Comparison of ENCODE assay signal across 8 mouse cellular contexts in genomic region chr15:28315812-28316528, GRCm38 (mm10).
A peak's percentile ranks its signal among the peaks of the same experiment; 100 is the strongest.
DNase-seq lines count a peak whose midpoint lies in the region; ATAC-seq and TF ChIP-seq lines count a peak whose summit lies in the region.

No protein-coding gene starts in this region.

- ATAC-seq in kidney, postnatal 0 days (replicated peaks; ENCODE audit: low FRiP score, low read depth), result no peak
- ATAC-seq in liver, embryonic 11.5 days (replicated peaks; ENCODE audit: low FRiP score), result no peak

- no peak overlapping the region for H3K4me3 ChIP-seq in kidney, postnatal 0 days (replicated peaks; ENCODE audit: low read depth, low read length)
- H3K4me3 ChIP-seq in liver, embryonic 11.5 days (ENCODE audit: low read depth, low read length), result no peak overlapping the region

- no peaks in the 10 kb centered on the region for H3K9me3 ChIP-seq in kidney, postnatal 0 days (replicated peaks; ENCODE audit: low read length)
- no peaks in the 10 kb centered on the region for H3K9me3 ChIP-seq in liver, embryonic 11.5 days (ENCODE audit: control insufficient read depth, low read length)

- 23% methylated on average over 6 of the region's 6 CpGs for WGBS in kidney, postnatal 0 days
- 33% methylated on average over 6 of the region's 6 CpGs for WGBS in liver, embryonic 11.5 days

- no peaks in the 10 kb centered on the region for H3K4me1 ChIP-seq in kidney, postnatal 0 days (replicated peaks; ENCODE audit: insufficient read depth, low read length)
- H3K4me1 ChIP-seq in liver, embryonic 11.5 days (replicated peaks; ENCODE audit: control insufficient read depth, insufficient read depth, low read length), result no peaks in the 10 kb centered on the region

- peak; percentile 81 for TF ChIP-seq CTCF in kidney, postnatal 0 days (IDR thresholded peaks at IDR 0.05; ENCODE audit: low read depth)

- no peaks in the 10 kb centered on the region for H3K27me3 ChIP-seq in kidney, postnatal 0 days (ENCODE audit: insufficient read depth, low read length)
- no peaks in the 10 kb centered on the region for H3K27me3 ChIP-seq in liver, embryonic 11.5 days (replicated peaks; ENCODE audit: control insufficient read depth, insufficient read depth, low read length)

- H3K27ac ChIP-seq in kidney, postnatal 0 days, result no peak overlapping the region
- H3K27ac ChIP-seq in liver, embryonic 11.5 days (ENCODE audit: low read depth, low read length), result no peak overlapping the region

- DNase-seq in urinary bladder, postnatal 14 days (ENCODE audit: low spot score), result peak; percentile 18
- DNase-seq in urinary bladder, postnatal 10 days (ENCODE audit: low spot score), result no peak
- peak; percentile 33 to 60 for DNase-seq in cerebellum, adult 18-20 months
- peak; percentile 59 for DNase-seq in forelimb bud, embryonic 11.5 days (ENCODE audit: low read depth, low spot score)
- peak; percentile 66 for DNase-seq in kidney, postnatal 0 days (ENCODE audit: low spot score)
- DNase-seq in liver, embryonic 11.5 days (ENCODE audit: low spot score), result peak; percentile 33
- DNase-seq in ovary, postnatal 14 days (ENCODE audit: low spot score), result peak; percentile 13
- no peak for DNase-seq in spleen, postnatal 4 days (ENCODE audit: low spot score in 2 of 2)

- H3K9ac ChIP-seq in kidney, postnatal 0 days (ENCODE audit: low read depth, low read length), result no peak overlapping the region
- H3K9ac ChIP-seq in liver, embryonic 11.5 days (ENCODE audit: low read depth, low read length), result no peak overlapping the region

- H3K4me2 ChIP-seq in kidney, postnatal 0 days (ENCODE audit: low read length), result no peak overlapping the region
- no peak overlapping the region for H3K4me2 ChIP-seq in liver, embryonic 11.5 days

- H3K36me3 ChIP-seq in kidney, postnatal 0 days (ENCODE audit: insufficient read depth, low read length), result no peaks in the 10 kb centered on the region
- no peaks in the 10 kb centered on the region for H3K36me3 ChIP-seq in liver, embryonic 11.5 days (ENCODE audit: control insufficient read depth, insufficient read depth, low read length)

Comparison
In these comparisons a context has a peak if more than half of its experiments do, and no peak if none do; other contexts are left out.
1. DNase-seq: peak in urinary bladder, postnatal 14 days (single experiment), cerebellum, adult 18-20 months (2 of 2), forelimb bud, embryonic 11.5 days (single experiment), kidney, postnatal 0 days (single experiment), liver, embryonic 11.5 days (single experiment) and ovary, postnatal 14 days (single experiment); none in urinary bladder, postnatal 10 days (single experiment) and spleen, postnatal 4 days (0 of 2).